Mouse (Mus musculus) CH12.LX (cell line): Measurements from ENCODE around the gene Aebp2.

ENCODE experiments used
- CHD2 ChIP-seq: IDR thresholded peaks from 2 replicates; pipeline ENCODE4 v1.6.1; 2011; ENCODE audit warnings: low read length, improper control_type of control experiment
- CTCF ChIP-seq, 2 experiments: IDR thresholded peaks in 1 of 2; conservative IDR thresholded peaks in 1 of 2; 2 replicates each; pipeline ENCODE4 v1.5.1; 2011 to 2012; ENCODE audit warnings: low read depth in 2 of 2, low read length in 2 of 2, improper control_type of control experiment in 1 of 2, inconsistent platforms in 1 of 2, mild to moderate bottlenecking in 1 of 2, moderate library complexity in 1 of 2
- KAT2A ChIP-seq: IDR thresholded peaks from 2 replicates; pipeline ENCODE4 v1.6.1; 2012; ENCODE audit warnings: low read length, improper control_type of control experiment, inconsistent platforms; ENCODE audit not compliant: insufficient replicate concordance
- MYC ChIP-seq: IDR thresholded peaks from 2 replicates; pipeline ENCODE4 v1.6.1; 2011; ENCODE audit warnings: low read depth, mild to moderate bottlenecking, improper control_type of control experiment, low read length
- NELFE ChIP-seq: IDR thresholded peaks from 2 replicates; pipeline ENCODE4 v1.6.1; 2011; ENCODE audit warnings: low read depth, low read length, improper control_type of control experiment
- PAX5 ChIP-seq: IDR thresholded peaks from 2 replicates; pipeline ENCODE4 v1.6.1; 2012; ENCODE audit warnings: low read length, inconsistent platforms, mixed read lengths
- POLR2A ChIP-seq: IDR thresholded peaks from 2 replicates; pipeline ENCODE4 v1.6.1; 2011; ENCODE audit warnings: low read depth, mild to moderate bottlenecking, improper control_type of control experiment, low read length
- UBTF ChIP-seq: IDR thresholded peaks from 2 replicates; pipeline ENCODE4 v1.6.1; 2012; ENCODE audit warnings: low read depth, mild to moderate bottlenecking, inconsistent platforms, low read length, improper control_type of control experiment, moderate library complexity
- ZC3H11A ChIP-seq: IDR thresholded peaks from 2 replicates; pipeline ENCODE4 v1.6.1; 2012; ENCODE audit warnings: low read depth, mild to moderate bottlenecking, inconsistent platforms, low read length, improper control_type of control experiment
- ZMIZ1 ChIP-seq: IDR thresholded peaks from 2 replicates; pipeline ENCODE4 v1.6.1; 2012; ENCODE audit warnings: low read depth, mild to moderate bottlenecking, inconsistent platforms, low read length, improper control_type of control experiment

GRCm38 (mm10) chr6:140624096-140625051 lies 1.9 kb downstream of the Aebp2 start:
- no peak; the same call in 1 of the 2 replicates for TF ChIP-seq UBTF
- TF ChIP-seq CTCF (conservative IDR thresholded peaks at IDR 0.05 in 1 of 2, IDR thresholded peaks at IDR 0.05 in 1 of 2; ENCODE audit: low read depth in 2 of 2, low read length in 2 of 2): no peak
- TF ChIP-seq ZC3H11A: no peak
- TF ChIP-seq POLR2A: no peak; the same call in 1 of the 2 replicates
- TF ChIP-seq KAT2A: no peak
- no peak for TF ChIP-seq PAX5
- 0 out of 2 replicates have a peak, but pooled peaks have one; percentile 25 for TF ChIP-seq CHD2
- no peak for TF ChIP-seq ZMIZ1
- no peak for TF ChIP-seq MYC
- no peak for TF ChIP-seq NELFE
